Mouse (Mus musculus): ENCODE data around the gene Zbtb9.

Gene Zbtb9

DNA sequence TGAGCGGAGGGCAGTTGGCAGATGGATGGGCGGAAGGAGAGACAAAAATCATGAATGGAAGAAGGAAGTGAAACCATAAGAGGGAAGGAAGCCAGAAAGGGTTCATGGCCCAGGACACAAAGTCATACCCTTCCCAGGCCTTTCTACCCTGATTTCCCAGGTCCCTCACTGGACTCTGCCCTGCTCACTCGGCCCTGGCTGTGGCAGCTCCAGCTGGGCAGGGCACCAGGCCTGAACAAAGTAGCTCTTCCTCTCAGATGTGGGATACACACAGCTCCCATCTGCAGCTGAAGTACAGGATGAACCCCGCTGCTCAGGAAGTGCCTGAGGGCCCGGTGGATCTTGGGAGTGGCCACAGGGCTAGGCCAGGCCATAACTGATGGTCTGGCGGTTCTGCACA is 69.9 kb downstream of the Zbtb9 start:
- no peak for DNase-seq (ENCODE audit: low spot score)

DNA sequence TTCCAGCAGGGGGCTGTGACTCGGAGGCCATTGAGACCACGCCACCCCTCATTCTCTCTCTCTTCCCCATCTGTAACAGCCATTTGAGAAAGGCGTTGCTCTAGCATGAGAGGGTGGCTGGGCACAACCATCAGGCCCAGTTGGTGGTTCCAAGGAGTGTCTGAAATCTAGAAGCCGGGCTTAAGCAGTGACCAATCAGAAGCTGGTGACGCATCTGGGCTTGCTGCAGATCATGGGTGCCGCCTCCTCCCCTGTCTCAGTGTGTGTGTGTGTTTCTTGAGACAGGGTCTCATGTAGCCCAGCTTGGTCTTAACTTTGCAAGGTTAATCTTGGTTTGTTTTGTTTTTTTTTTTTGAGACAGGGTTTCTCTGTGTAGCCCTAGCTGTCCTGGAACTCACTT is 72.2 kb downstream of the Zbtb9 start:
- no peak for DNase-seq (ENCODE audit: low spot score)

GRCm38 (mm10) chr17:27047762-27048444 is 74.9 kb downstream of the Zbtb9 start:
- DNase-seq (ENCODE audit: low spot score), result no peak

GRCm38 (mm10) chr17:27048445-27049239 is 75.7 kb downstream of the Zbtb9 start:
- DNase-seq (ENCODE audit: low spot score), result no peak

GRCm38 (mm10) chr17:27050853-27051252 is 77.9 kb downstream of the Zbtb9 start:
- no peak for DNase-seq (ENCODE audit: low spot score)

DNA sequence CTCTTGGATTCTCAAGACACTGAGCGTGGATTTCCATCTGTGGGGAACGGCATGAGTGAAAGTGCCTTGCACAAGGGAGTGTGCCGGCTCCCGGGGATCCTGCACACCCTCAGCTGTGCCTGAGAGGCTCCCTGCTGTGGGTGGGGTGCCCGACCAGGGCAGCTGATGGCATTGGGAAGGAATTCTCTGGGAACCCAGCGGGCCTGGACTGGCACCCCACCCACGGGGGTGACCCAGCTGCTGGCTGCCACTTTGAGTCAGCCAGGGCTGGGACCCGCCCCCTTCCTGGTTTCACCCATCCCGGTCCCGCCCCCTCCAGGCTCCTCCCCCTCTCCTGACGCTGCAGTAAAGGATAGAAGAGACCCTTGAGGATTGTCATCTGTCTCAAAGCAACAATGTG is 78.5 kb downstream of the Zbtb9 start:
- DNase-seq (ENCODE audit: low spot score), result no peak

- DNase-seq (ENCODE audit: low spot score), result peak; percentile 51
Observed at GRCm38 (mm10) chr17:27056170-27056569, 83.2 kb downstream of the Zbtb9 start.

GRCm38 (mm10) chr17:27056812-27057516 is 84.0 kb downstream of the Zbtb9 start, which contains the start of gene Itpr3:
Gene Itpr3, plus strand, starts transcription at chr17:27057304.
- DNase-seq (ENCODE audit: low spot score), result peak; percentile 67

DNA sequence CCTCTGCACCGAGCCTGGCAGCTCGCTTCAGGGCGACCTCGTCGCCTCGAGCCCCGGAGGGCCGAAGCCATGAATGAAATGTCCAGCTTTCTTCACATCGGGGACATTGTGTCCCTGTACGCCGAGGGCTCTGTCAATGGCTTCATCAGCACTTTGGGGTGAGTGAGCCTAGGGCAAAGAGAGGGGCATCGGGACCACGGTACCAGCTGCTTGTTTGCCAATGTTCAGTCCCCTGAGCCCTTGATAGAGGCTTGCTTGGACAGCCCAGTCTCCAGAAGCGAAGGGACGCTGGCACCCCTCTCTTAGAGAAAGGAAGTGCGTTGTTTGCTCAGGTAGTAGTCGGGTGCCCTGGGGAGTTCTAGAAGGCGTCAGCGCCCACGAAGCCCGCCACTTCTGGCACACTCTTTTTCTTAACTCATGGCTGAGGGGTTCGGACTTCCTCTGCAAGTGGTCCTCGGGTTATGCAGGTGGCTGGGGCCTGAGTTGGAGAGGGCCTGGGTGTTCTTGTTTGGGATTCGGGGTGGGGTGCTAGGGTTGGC is 84.6 kb downstream of the Zbtb9 start:
- DNase-seq (ENCODE audit: low spot score), result no peak
